Mouse (Mus musculus) E14TG2a.4 (cell line): Measurements from ENCODE around the gene Pde4dip.

ENCODE experiments used
- CTCF ChIP-seq: conservative IDR thresholded peaks from 2 replicates; pipeline ENCODE4 v1.5.1; 2014; ENCODE audit warnings: low read length
- NANOG ChIP-seq: IDR thresholded peaks from 2 replicates; pipeline ENCODE4 v1.6.1; 2014; ENCODE audit warnings: borderline replicate concordance, low read length, mixed read lengths
- POU5F1 ChIP-seq: IDR thresholded peaks from 2 replicates; pipeline ENCODE4 v1.6.1; 2014; ENCODE audit warnings: low read length, borderline replicate concordance

DNA sequence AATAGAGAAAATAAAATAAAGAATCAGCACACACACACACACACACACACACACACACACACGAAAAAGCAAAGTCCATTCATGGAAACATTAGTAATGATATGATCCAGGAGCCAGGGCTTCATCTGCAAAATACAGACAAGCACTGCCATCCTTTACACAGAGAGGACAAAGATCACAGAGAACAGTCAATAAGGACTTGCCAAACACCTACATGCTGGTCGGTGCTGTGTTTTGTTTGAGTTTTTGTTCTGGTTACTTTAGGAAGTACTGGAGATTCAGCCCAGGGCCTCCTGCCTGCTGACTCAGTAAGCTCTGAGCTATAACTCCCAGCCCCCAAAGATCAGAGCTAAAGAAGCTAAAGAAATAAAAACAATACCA lies 43.7 kb downstream of the Pde4dip start:
- TF ChIP-seq CTCF: no peak
- no peak for TF ChIP-seq NANOG
- TF ChIP-seq POU5F1: no peak
